ENCODE assay signal across 18 mouse cellular contexts in the genomic region with DNA sequence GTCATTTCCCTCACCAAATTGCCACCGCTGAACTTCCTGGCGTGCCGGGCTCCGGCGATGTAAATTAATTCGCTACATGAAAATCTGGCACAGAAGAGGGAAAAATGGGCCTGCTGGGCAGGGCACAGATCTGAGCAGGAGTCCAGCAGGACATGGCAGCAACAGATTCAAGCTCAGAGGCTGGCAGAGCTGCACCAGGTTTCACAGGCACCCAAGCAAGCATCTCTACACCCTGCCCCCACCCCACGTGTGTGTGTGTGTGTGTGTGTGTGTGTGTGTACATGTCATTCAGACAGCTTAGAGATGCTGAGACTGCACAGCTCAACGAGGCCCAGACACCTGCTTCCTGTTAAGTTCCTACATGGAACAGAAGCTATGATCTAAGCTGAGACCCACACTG.
DNase-seq lines count a peak whose midpoint lies in the region; ATAC-seq and TF ChIP-seq lines count a peak whose summit lies in the region.
"Had no signal": no experiment of that assay in that cellular context is flagged by ENCODE, and none has a peak within 500 bp of the region (broad histone marks: within the 10 kb centered on the region; RNA-seq: fewer than 3 reads in every experiment).

No protein-coding gene starts in this region.

- no peak for DNase-seq in heart, adult 9 months (ENCODE audit: low spot score in 2 of 2)
- DNase-seq in MN1 (ENCODE audit: low spot score): peak; percentile 55
- peak; percentile 29 for DNase-seq in cerebellum, adult 8-10 months
- DNase-seq in midbrain, postnatal 0 days (ENCODE audit: low spot score): peak; percentile 39
- DNase-seq in frontal cortex, postnatal 36 days (ENCODE audit: low spot score in 2 of 2): no peak
- DNase-seq in lung, adult 2 months: no peak
- no peak for DNase-seq in kidney, postnatal 25 days
- DNase-seq: B cell, adult 2 months; heart, postnatal 10 days; layer of hippocampus, adult 9-11 months; liver, postnatal 0 days; retina, postnatal 1 day had no signal

- H3K27ac ChIP-seq in heart, embryonic 15.5 days: no peak overlapping the region
- no peak overlapping the region for H3K27ac ChIP-seq in midbrain, postnatal 0 days (ENCODE audit: low read depth, low read length)
- H3K27ac ChIP-seq: embryonic facial prominence, embryonic 10.5 days; kidney, postnatal 0 days; neural tube, embryonic 12.5 days had no signal

- no peaks in the 10 kb centered on the region for H3K27me3 ChIP-seq in heart, embryonic 15.5 days
- no peaks in the 10 kb centered on the region for H3K27me3 ChIP-seq in midbrain, postnatal 0 days (ENCODE audit: insufficient read depth, low read length)
- H3K27me3 ChIP-seq: neural tube, embryonic 12.5 days had no signal

- peaks cover 2% of the 10 kb centered on the region; the same call in 1 of the 2 replicates for H3K4me1 ChIP-seq in heart, embryonic 15.5 days (replicated peaks)
- H3K4me1 ChIP-seq in midbrain, postnatal 0 days (ENCODE audit: insufficient read depth, low read length): peaks cover 4% of the 10 kb centered on the region; the same call in 1 of the 2 replicates
- H3K4me1 ChIP-seq in lung, adult 2 months (ENCODE audit: control insufficient read depth, insufficient read depth, low read length): no peaks in the 10 kb centered on the region
- H3K4me1 ChIP-seq: megakaryocyte, embryonic 14.5 days had no signal

- no peak overlapping the region for H3K4me2 ChIP-seq in heart, embryonic 15.5 days
- no peak overlapping the region for H3K4me2 ChIP-seq in midbrain, postnatal 0 days (ENCODE audit: low read depth, low read length, poor library complexity, severe bottlenecking)
- H3K4me2 ChIP-seq: neural tube, embryonic 12.5 days had no signal

- H3K9ac ChIP-seq in heart, embryonic 15.5 days: no peak overlapping the region
- no peak overlapping the region for H3K9ac ChIP-seq in midbrain, postnatal 0 days (replicated peaks; ENCODE audit: low read length, poor library complexity, severe bottlenecking)
- H3K9ac ChIP-seq: liver, postnatal 0 days; neural tube, embryonic 12.5 days had no signal

- no peaks in the 10 kb centered on the region for H3K36me3 ChIP-seq in heart, embryonic 15.5 days
- no peaks in the 10 kb centered on the region for H3K36me3 ChIP-seq in midbrain, postnatal 0 days (ENCODE audit: insufficient read depth, low read length)
- H3K36me3 ChIP-seq: embryonic facial prominence, embryonic 10.5 days; neural tube, embryonic 12.5 days had no signal

- H3K4me3 ChIP-seq in heart, embryonic 15.5 days: no peak overlapping the region
- H3K4me3 ChIP-seq in midbrain, postnatal 0 days (ENCODE audit: low read depth, low read length): no peak overlapping the region
- no peak overlapping the region for H3K4me3 ChIP-seq in lung, adult 2 months (replicated peaks; ENCODE audit: extremely low read depth, low read depth, low read length)
- H3K4me3 ChIP-seq: embryonic facial prominence, embryonic 10.5 days; megakaryocyte, embryonic 14.5 days; neural tube, embryonic 12.5 days had no signal

- peak; percentile 19; the same call in 1 of the 2 replicates for ATAC-seq in heart, embryonic 15.5 days (replicated peaks; ENCODE audit: insufficient number of reproducible peaks, insufficient read depth, low FRiP score, low read depth)
- ATAC-seq in midbrain, postnatal 0 days (ENCODE audit: low FRiP score): no peak
- ATAC-seq: inflammation-experienced regulatory T-cells, adult 6 months; liver, postnatal 0 days had no signal

- H3K9me3 ChIP-seq in heart, embryonic 15.5 days (replicated peaks): no peaks in the 10 kb centered on the region
- H3K9me3 ChIP-seq in midbrain, postnatal 0 days (ENCODE audit: low read length): no peaks in the 10 kb centered on the region
- H3K9me3 ChIP-seq: embryonic facial prominence, embryonic 10.5 days; megakaryocyte, embryonic 14.5 days; neural tube, embryonic 12.5 days had no signal

- no peak for TF ChIP-seq CTCF in midbrain, postnatal 0 days (IDR thresholded peaks at IDR 0.05)
- TF ChIP-seq CTCF in lung, adult 2 months (IDR thresholded peaks at IDR 0.05; ENCODE audit: insufficient read depth, low read length): no peak

- TF ChIP-seq POLR2A in lung, adult 2 months (IDR thresholded peaks at IDR 0.05; ENCODE audit: borderline replicate concordance, extremely low read depth, low read depth, low read length): no peak

- 75% methylated on average over 8 of the region's 8 CpGs for WGBS in heart, embryonic 15.5 days
- WGBS in midbrain, postnatal 0 days: 46% methylated on average over 8 of the region's 8 CpGs
- 61% methylated on average over 8 of the region's 8 CpGs for WGBS in lung, adult 2 months

Comparison
In these comparisons a context has a peak if more than half of its experiments do, and no peak if none do; other contexts are left out.
1. DNase-seq: peak in MN1 (single experiment), cerebellum, adult 8-10 months (single experiment) and midbrain, postnatal 0 days (single experiment); none in heart, adult 9 months (0 of 2), frontal cortex, postnatal 36 days (0 of 2), lung, adult 2 months (single experiment) and kidney, postnatal 25 days (0 of 2).